Comparison of ENCODE assay signal across 22 mouse cellular contexts in the genomic region with DNA sequence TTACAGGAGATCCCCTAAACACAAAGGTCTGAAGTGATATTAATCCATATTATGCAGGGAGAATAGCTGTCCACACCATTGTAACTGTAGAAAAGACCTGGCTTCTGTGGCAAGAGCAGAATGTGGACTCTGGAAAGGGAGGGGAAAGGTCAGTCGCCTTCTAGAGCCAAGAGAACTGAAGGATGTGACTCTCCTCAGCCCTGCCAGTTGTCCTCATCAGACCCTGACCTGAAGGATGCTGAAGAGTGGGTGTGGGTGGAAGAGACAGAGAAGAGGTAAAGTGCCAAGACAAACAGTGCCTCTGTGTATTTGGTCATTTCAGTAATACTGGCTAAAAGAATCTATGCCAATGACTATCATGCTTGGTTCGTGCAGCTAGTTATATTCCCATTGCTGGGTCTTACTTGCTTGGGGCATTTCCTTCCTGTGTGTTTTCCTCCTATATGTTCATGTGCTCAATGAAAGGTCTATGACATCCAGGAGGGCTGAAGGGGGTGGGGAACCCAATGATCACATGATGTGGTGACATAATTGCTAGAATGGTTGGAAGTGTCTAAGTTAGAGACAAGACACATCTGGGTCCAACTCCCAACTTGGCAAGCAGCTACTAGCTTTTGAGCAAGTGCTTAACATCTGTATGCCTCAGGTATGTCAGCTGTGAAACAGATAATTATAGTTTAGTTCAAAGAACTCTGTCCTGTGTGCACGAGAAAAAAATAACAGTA. TPM values are rescaled to one million over a fixed set of nuclear protein-coding genes. Genes with fewer than 3 reads are reported as not detected.
DNase-seq lines count a peak whose midpoint lies in the region; ATAC-seq and TF ChIP-seq lines count a peak whose summit lies in the region.
"Had no signal": no experiment of that assay in that cellular context is flagged by ENCODE, and none has a peak within 500 bp of the region (broad histone marks: within the 10 kb centered on the region; RNA-seq: fewer than 3 reads in every experiment).

No protein-coding gene starts in this region.

- no peaks in the 10 kb centered on the region for H3K79me2 ChIP-seq in heart, adult 2 months (replicated peaks; ENCODE audit: control insufficient read depth, insufficient read depth, low read length)

- no peaks in the 10 kb centered on the region for H3K4me1 ChIP-seq in kidney, embryonic 15.5 days
- H3K4me1 ChIP-seq in heart, adult 2 months (ENCODE audit: control insufficient read depth, insufficient read depth, low read length): no peaks in the 10 kb centered on the region
- no peaks in the 10 kb centered on the region for H3K4me1 ChIP-seq in forebrain, embryonic 13.5 days
- H3K4me1 ChIP-seq: embryonic facial prominence, embryonic 13.5 days; hindbrain, embryonic 12.5 days; intestine, embryonic 15.5 days; limb, embryonic 12.5 days; neural tube, embryonic 13.5 days had no signal

- TF ChIP-seq POLR2A in heart, adult 2 months (IDR thresholded peaks at IDR 0.05; ENCODE audit: insufficient read depth, low read depth, low read length): no peak

- no peak overlapping the region for H3K27ac ChIP-seq in kidney, embryonic 15.5 days
- no peak overlapping the region for H3K27ac ChIP-seq in heart, adult 2 months
- H3K27ac ChIP-seq in forebrain, embryonic 13.5 days: no peak overlapping the region
- H3K27ac ChIP-seq: embryonic facial prominence, embryonic 13.5 days; hindbrain, embryonic 12.5 days; intestine, embryonic 15.5 days; limb, embryonic 12.5 days; liver, embryonic 13.5 days; lung, embryonic 15.5 days; midbrain, embryonic 13.5 days; neural tube, embryonic 13.5 days had no signal

- no peaks in the 10 kb centered on the region for H3K9me3 ChIP-seq in kidney, embryonic 15.5 days (replicated peaks)
- H3K9me3 ChIP-seq in forebrain, embryonic 13.5 days (replicated peaks): no peaks in the 10 kb centered on the region
- H3K9me3 ChIP-seq: embryonic facial prominence, embryonic 13.5 days; hindbrain, embryonic 12.5 days; intestine, embryonic 15.5 days; limb, embryonic 12.5 days; liver, embryonic 13.5 days; lung, embryonic 15.5 days; midbrain, embryonic 13.5 days; neural tube, embryonic 13.5 days had no signal

- no peak for ATAC-seq in kidney, embryonic 15.5 days (replicated peaks; ENCODE audit: low FRiP score)
- ATAC-seq in forebrain, embryonic 13.5 days: no peak
- ATAC-seq: forebrain, postnatal 0 days; intestine, embryonic 15.5 days; midbrain, embryonic 13.5 days; Patski had no signal

- no peak overlapping the region for H3K4me2 ChIP-seq in kidney, embryonic 15.5 days
- H3K4me2 ChIP-seq in forebrain, embryonic 13.5 days: no peak overlapping the region
- H3K4me2 ChIP-seq: embryonic facial prominence, embryonic 13.5 days; hindbrain, embryonic 12.5 days; intestine, embryonic 15.5 days; limb, embryonic 12.5 days; liver, embryonic 13.5 days; lung, embryonic 15.5 days; midbrain, embryonic 13.5 days; neural tube, embryonic 13.5 days had no signal

- H3K4me3 ChIP-seq in kidney, embryonic 15.5 days (replicated peaks): no peak overlapping the region
- no peak overlapping the region for H3K4me3 ChIP-seq in heart, adult 2 months
- no peak overlapping the region for H3K4me3 ChIP-seq in forebrain, embryonic 13.5 days
- H3K4me3 ChIP-seq: embryonic facial prominence, embryonic 13.5 days; hindbrain, embryonic 12.5 days; intestine, embryonic 15.5 days; limb, embryonic 12.5 days; liver, embryonic 13.5 days; lung, embryonic 15.5 days; midbrain, embryonic 13.5 days; neural tube, embryonic 13.5 days had no signal

- peak; percentile 63 for DNase-seq in kidney, adult 9 months
- peak; percentile 32 for DNase-seq in Muller cell, postnatal 12 days (ENCODE audit: inconsistent ontology term)
- DNase-seq in heart, adult 2 months: peak; percentile 22 to 36
- peak; percentile 22 to 39 for DNase-seq in heart, postnatal 14 days
- DNase-seq in frontal cortex, postnatal 36 days (ENCODE audit: low spot score in 2 of 2): no peak
- DNase-seq: adrenal gland, postnatal 10 days; cerebellum, adult 9-11 months; forebrain, postnatal 0 days; liver, embryonic 13.5 days; thymus, postnatal 25 days had no signal

- H3K36me3 ChIP-seq in kidney, embryonic 15.5 days: no peaks in the 10 kb centered on the region
- no peaks in the 10 kb centered on the region for H3K36me3 ChIP-seq in heart, adult 2 months (ENCODE audit: control insufficient read depth, insufficient read depth, low read length)
- peaks cover 6% of the 10 kb centered on the region; the same call in 1 of the 2 replicates for H3K36me3 ChIP-seq in forebrain, embryonic 13.5 days (ENCODE audit: poor library complexity, severe bottlenecking)
- H3K36me3 ChIP-seq: embryonic facial prominence, embryonic 13.5 days; hindbrain, embryonic 12.5 days; intestine, embryonic 15.5 days; limb, embryonic 12.5 days; liver, embryonic 13.5 days; lung, embryonic 15.5 days; midbrain, embryonic 13.5 days had no signal

- H3K9ac ChIP-seq in kidney, embryonic 15.5 days: no peak overlapping the region
- H3K9ac ChIP-seq in heart, adult 2 months (ENCODE audit: low read depth, low read length): no peak overlapping the region
- H3K9ac ChIP-seq in forebrain, embryonic 13.5 days: no peak overlapping the region
- H3K9ac ChIP-seq: embryonic facial prominence, embryonic 13.5 days; forebrain, postnatal 0 days; hindbrain, embryonic 12.5 days; intestine, embryonic 15.5 days; limb, embryonic 12.5 days; liver, embryonic 13.5 days; lung, embryonic 15.5 days; midbrain, embryonic 13.5 days; neural tube, embryonic 13.5 days had no signal

- 81% methylated on average over 3 of the region's 3 CpGs for WGBS in kidney, embryonic 15.5 days
- WGBS in heart, adult 2 months: 54% methylated on average over 3 of the region's 3 CpGs
- whole genome bisulfite sequencing in forebrain, embryonic 13.5 days: 76% methylated on average over 3 of the region's 3 CpGs

- no peak for TF ChIP-seq CTCF in heart, adult 2 months (IDR thresholded peaks at IDR 0.05)

- H3K27me3 ChIP-seq in kidney, embryonic 15.5 days: no peaks in the 10 kb centered on the region
- no peaks in the 10 kb centered on the region for H3K27me3 ChIP-seq in heart, adult 2 months (ENCODE audit: control insufficient read depth, insufficient read depth, low read length)
- H3K27me3 ChIP-seq in forebrain, embryonic 13.5 days: no peaks in the 10 kb centered on the region
- H3K27me3 ChIP-seq: embryonic facial prominence, embryonic 13.5 days; hindbrain, embryonic 12.5 days; intestine, embryonic 15.5 days; limb, embryonic 12.5 days; liver, embryonic 13.5 days; lung, embryonic 15.5 days; midbrain, embryonic 13.5 days; neural tube, embryonic 13.5 days; Patski had no signal

- intact Hi-C loops in heart, adult 2 months (cut with DNase I): no loop called here
- intact Hi-C loops in heart, postnatal 14 days (cut with DNase I): no loop called here

- no peak for TF ChIP-seq EP300 in heart, adult 2 months (IDR thresholded peaks at IDR 0.05; ENCODE audit: insufficient read depth, low read depth, low read length)

RNA-seq across cellular contexts. Expression of a gene that starts 5.3 kb away (rescaled TPM):
- polyA plus RNA-seq in kidney, embryonic 15.5 days (2015; fragmentation: Nextera tagmentation; extraction: Ambion mirVana): 2.2 and 2.5 TPM in 2 replicates
- total RNA-seq in heart, adult 2 months (2021): 1 to 10 TPM in 1 of 2 experiments, under 1 TPM in 1; 0.97 to 1.3 TPM
- polyA plus RNA-seq in heart, adult 2 months (2012; rRNA removed): 0.41 and 0.73 TPM in 2 replicates
- 1 to 10 TPM in 1 of 2 experiments, under 1 TPM in 1; 0.90 to 1.4 TPM for total RNA-seq in heart, postnatal 14 days (2021)
- 4.6 and 5.1 TPM in 2 replicates for polyA plus RNA-seq in forebrain, embryonic 13.5 days (2015; fragmentation: Nextera tagmentation; extraction: Ambion mirVana)
- total RNA-seq: forebrain, postnatal 0 days; gastrocnemius, adult 18-20 months had no signal
- polyA plus RNA-seq: small intestine, adult 2 months had no signal

RNA-seq across cellular contexts. Expression of a gene that starts 50.2 kb away (rescaled TPM):
- 108 and 110 TPM in 2 replicates for polyA plus RNA-seq in kidney, embryonic 15.5 days (2015; fragmentation: Nextera tagmentation; extraction: Ambion mirVana)
- 1 to 10 TPM; 4.8 to 7.2 TPM for total RNA-seq in heart, adult 2 months (2021)
- polyA plus RNA-seq in heart, adult 2 months (2012; rRNA removed): 2.5 and 4.3 TPM in 2 replicates
- 10 to 100 TPM; 11.3 to 12.2 TPM for total RNA-seq in heart, postnatal 14 days (2021)
- 270 and 293 TPM in 2 replicates for polyA plus RNA-seq in forebrain, embryonic 13.5 days (2015; fragmentation: Nextera tagmentation; extraction: Ambion mirVana)

Comparison
In these comparisons a context has a peak if more than half of its experiments do, and no peak if none do; other contexts are left out.
1. DNase-seq: peak in kidney, adult 9 months (single experiment), Muller cell, postnatal 12 days (single experiment), heart, adult 2 months (2 of 2) and heart, postnatal 14 days (2 of 2); none in frontal cortex, postnatal 36 days (0 of 2).
2. RNA of a gene that starts 50.2 kb away (polyA plus RNA-seq): 270 to 293 TPM in forebrain, embryonic 13.5 days and 108 to 110 TPM in kidney, embryonic 15.5 days; 2.5 to 4.3 TPM in heart, adult 2 months; every median in the first group is over 10 times any median in the second.